Mouse (Mus musculus): Measurements from ENCODE around the gene Itgal.
"Not testable (repeated sequence)": the region's sequence is repeated elsewhere in the genome, so short reads cannot be mapped to it uniquely, and the experiment has no call there.

The Itgal gene

GRCm38 (mm10) chr7:127342332-127342731 lies 46.3 kb downstream of the Itgal start:
- peak; percentile 10 for DNase-seq (ENCODE audit: low spot score)

- DNase-seq (ENCODE audit: low spot score) = no peak
Measured at GRCm38 (mm10) chr7:127342888-127343287, 46.8 kb downstream of the Itgal start.

GRCm38 (mm10) chr7:127343351-127344019 lies 47.4 kb downstream of the Itgal start:
- DNase-seq (ENCODE audit: low spot score) = no peak

- no peak for DNase-seq (ENCODE audit: low spot score)
Measured at GRCm38 (mm10) chr7:127344371-127344770, 48.3 kb downstream of the Itgal start.

- DNase-seq (ENCODE audit: low spot score) = peak; percentile 16
Measured at GRCm38 (mm10) chr7:127345092-127345491, 49.0 kb downstream of the Itgal start.

GRCm38 (mm10) chr7:127345512-127346325 lies 49.7 kb downstream of the Itgal start, which contains the start of gene Zfp768:
Gene Zfp768 (minus strand): TSS chr7:127345589.
- DNase-seq (ENCODE audit: low spot score) = peak; percentile 92

GRCm38 (mm10) chr7:127346676-127347075 lies 50.6 kb downstream of the Itgal start:
- peak; percentile 81 for DNase-seq (ENCODE audit: low spot score)

GRCm38 (mm10) chr7:127351230-127352004 lies 55.4 kb downstream of the Itgal start:
- no peak for DNase-seq (ENCODE audit: low spot score)

- DNase-seq (ENCODE audit: low spot score) = no peak
Measured at GRCm38 (mm10) chr7:127355796-127356195, 59.7 kb downstream of the Itgal start.

- DNase-seq (ENCODE audit: low spot score) = no peak
Measured at GRCm38 (mm10) chr7:127357871-127358270, 61.8 kb downstream of the Itgal start.

- no peak for DNase-seq (ENCODE audit: low spot score)
Measured at GRCm38 (mm10) chr7:127358472-127358871, 62.4 kb downstream of the Itgal start.

GRCm38 (mm10) chr7:127360265-127360664 lies 64.2 kb downstream of the Itgal start:
- no peak for DNase-seq (ENCODE audit: low spot score)

- no peak for DNase-seq (ENCODE audit: low spot score)
Measured at GRCm38 (mm10) chr7:127361449-127361848, 65.4 kb downstream of the Itgal start.

GRCm38 (mm10) chr7:127362418-127362817 lies 66.4 kb downstream of the Itgal start:
- peak; percentile 60 for DNase-seq (ENCODE audit: low spot score)

- no peak for DNase-seq (ENCODE audit: low spot score)
Measured at GRCm38 (mm10) chr7:127363475-127363921, 67.4 kb downstream of the Itgal start.

GRCm38 (mm10) chr7:127364166-127364565 lies 68.1 kb downstream of the Itgal start:
- peak; percentile 42 for DNase-seq (ENCODE audit: low spot score)

GRCm38 (mm10) chr7:127366249-127366648 lies 70.2 kb downstream of the Itgal start:
- DNase-seq (ENCODE audit: low spot score) = no peak

GRCm38 (mm10) chr7:127371213-127371612 lies 75.2 kb downstream of the Itgal start:
- no peak for DNase-seq (ENCODE audit: low spot score)

- not testable (repeated sequence) for DNase-seq (ENCODE audit: low spot score)
Measured at GRCm38 (mm10) chr7:127371870-127372269, 75.8 kb downstream of the Itgal start.

- peak; percentile 97 for DNase-seq (ENCODE audit: low spot score)
Measured at GRCm38 (mm10) chr7:127375271-127376245, 79.5 kb downstream of the Itgal start, which contains the start of gene Zfp747. Gene Zfp747 (minus strand): TSS chr7:127376050.

- DNase-seq (ENCODE audit: low spot score) = no peak
Measured at GRCm38 (mm10) chr7:127378310-127378921, 82.4 kb downstream of the Itgal start.
